Mouse (Mus musculus) thymus, adult 18-20 months (tissue): ENCODE results near the gene Tchp.

Source experiments
- DNase-seq, 2 experiments: peaks; one replicate each; pipeline ENCODE4 v3.0.0; 2022; ENCODE audit warnings: mixed read lengths in 2 of 2

Tchp gene

GRCm38 (mm10) chr5:114707265-114708068 lies at the start of gene Tchp:
Gene Tchp (plus strand): TSS chr5:114707760.
- peak; percentile 84 to 87 for DNase-seq

DNA sequence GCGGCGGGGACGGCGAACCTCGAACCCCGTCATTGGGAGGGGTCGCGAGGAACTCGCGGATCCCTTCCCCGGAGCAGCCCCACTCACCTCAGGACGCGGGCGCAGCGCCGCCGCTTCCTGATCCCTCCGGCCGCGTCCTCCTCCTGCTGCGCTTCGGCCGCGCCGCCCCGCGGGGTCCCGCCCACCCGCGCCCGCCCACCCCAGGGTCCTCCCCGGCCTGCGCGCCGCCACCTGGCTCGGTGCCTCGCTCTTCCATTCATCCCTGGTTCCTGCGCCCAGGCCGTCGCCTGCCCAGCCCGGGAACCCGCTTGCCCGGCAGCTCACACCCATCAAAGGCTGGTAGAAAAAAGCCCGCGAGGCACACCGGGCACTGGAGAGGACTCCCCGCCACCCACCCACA lies 49.3 kb upstream of the Tchp start, which contains the start of gene Trpv4:
Gene Trpv4 (minus strand): TSS at position 167 of the 400 bp plus-strand sequence.
- no peak for DNase-seq

DNA sequence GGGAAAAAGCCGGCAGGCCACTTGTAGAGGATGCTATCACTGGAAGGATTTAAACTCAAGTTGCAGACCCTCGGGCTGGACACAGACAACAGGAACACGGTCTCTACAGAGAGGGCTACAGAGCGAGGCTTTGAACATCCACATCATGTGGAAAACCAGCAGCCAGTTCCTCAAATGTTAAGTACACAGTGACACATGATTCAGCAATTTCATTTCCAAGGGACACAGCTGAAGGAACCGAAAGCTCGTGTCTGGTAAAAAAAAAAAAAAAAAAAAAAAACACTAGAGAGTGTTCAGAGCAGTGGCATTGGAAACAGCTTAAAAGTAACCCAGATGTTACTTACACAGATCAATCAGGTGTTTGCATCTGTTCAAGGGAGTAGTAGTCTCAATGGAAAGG lies 46.5 kb upstream of the Tchp start:
- DNase-seq, result no peak

GRCm38 (mm10) chr5:114664139-114664538 lies 43.4 kb upstream of the Tchp start:
- no peak for DNase-seq

DNA sequence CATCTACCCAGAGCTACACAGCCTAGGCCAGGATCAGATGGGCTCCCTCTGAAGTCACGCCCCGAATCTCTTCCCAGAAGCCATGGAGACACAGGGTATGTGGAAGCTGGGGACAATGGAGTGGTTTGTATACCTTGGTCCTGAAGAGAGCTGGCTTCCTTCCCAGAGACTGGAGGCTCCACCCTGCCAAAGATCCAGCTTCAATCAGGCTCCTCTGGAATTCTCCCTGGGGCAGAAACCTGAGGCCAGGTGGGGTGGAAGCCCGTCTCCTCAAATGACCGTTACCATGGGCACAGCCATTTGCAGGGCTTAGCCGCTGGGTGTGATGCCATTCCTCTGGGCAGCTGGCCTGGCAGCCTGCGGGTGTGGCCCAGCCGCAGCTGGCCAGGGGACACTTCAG lies 42.8 kb upstream of the Tchp start:
- no peak for DNase-seq

DNA sequence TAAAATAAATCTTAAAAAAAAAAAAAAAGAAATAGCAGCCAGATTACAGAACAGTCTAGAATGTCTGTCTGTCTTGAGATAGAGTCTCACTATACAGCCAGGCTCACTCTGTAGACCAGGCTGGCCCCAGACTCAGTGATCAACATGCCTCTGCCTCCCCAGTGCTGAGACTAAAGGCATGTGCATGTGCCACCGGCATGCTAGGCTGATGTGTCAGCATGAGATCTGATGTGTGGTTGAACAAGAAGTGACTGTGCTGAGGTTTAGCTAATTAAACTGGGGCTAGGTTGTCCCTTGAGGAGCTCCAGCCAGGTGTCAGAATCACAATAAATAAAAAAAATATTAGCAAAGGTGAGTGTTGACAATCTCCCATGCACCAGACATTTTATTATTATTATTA lies 40.9 kb upstream of the Tchp start:
- DNase-seq, result no peak

GRCm38 (mm10) chr5:114667228-114667856 lies 40.2 kb upstream of the Tchp start:
- peak; percentile 96 for DNase-seq

DNA sequence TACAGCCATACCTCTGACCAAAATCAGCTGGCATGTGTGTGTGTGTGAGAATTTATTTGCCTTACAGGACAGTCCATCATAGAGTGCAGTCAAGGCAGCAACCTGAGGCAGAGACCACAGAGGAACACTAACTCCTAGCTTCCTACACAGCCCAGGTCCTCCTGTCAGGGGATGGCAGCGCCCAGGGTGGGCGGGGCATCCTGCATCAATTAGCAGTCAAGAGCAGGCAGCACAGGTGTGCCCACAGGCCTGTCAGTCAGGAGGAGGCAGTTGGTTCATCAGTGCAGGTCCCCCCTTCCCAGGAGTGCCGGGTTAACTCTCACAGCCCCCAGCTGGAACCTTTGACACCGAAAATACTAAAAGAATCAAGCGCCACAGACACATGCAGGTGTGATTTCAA lies 38.5 kb upstream of the Tchp start:
- DNase-seq, result no peak

DNA sequence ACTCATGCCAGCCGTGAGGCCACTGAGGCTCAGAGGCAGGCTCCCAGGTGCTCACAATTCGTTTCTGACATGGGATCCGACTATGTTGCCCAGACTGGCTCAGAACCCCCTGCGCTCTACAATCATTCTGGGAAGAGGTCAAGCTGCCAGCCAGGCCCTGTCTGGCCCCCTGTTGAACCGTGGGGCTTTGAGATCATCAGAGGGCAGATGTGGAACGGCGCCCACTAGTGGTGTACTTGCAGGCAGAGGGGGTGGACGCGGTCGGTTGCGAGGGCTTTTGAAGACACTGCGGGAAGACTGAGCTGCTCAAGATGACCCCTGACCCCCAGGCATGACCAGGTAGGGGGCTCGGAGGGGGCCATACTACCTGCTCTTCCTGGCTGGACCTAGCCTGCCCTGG lies 34.4 kb upstream of the Tchp start:
- no peak for DNase-seq

- DNase-seq, result no peak
These were observed 33.0 kb upstream of the Tchp start for GRCm38 (mm10) chr5:114674594-114674993.

- DNase-seq, result no peak
These were observed 27.5 kb upstream of the Tchp start for GRCm38 (mm10) chr5:114679841-114680591.

DNA sequence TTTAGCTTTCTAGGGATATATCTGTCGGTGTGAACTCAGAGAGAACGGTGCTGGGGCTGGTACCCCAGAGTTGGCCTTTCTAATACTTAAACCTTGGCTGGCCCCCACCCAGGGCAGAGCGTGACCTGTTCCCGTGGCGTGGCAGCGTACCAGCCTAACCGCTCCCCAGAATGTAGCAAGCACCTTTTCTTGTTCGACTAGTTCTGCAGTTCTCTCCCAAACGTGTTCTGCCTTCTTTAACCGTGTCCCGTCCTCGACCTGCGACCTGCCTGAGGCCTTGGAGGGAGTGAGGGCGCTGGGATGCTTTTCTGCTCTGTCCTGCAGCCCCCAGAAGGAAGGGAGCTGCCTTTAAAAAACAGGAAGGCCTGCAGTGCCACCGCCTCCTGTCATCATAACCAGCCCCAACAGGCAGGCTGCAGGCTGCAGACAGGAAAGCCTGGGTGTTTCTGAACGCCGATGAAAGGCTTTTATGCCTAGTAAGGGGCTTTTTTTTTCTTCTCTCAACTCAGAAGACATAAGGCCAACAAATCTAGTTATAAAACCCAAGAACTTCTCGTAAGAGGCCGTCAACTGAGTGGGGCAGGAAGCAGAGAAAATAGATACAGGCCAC lies 26.8 kb upstream of the Tchp start:
- DNase-seq, result peak in 1 of 2 experiments; percentile 48

- no peak for DNase-seq
These were observed 25.8 kb upstream of the Tchp start for GRCm38 (mm10) chr5:114681717-114682116.

DNA sequence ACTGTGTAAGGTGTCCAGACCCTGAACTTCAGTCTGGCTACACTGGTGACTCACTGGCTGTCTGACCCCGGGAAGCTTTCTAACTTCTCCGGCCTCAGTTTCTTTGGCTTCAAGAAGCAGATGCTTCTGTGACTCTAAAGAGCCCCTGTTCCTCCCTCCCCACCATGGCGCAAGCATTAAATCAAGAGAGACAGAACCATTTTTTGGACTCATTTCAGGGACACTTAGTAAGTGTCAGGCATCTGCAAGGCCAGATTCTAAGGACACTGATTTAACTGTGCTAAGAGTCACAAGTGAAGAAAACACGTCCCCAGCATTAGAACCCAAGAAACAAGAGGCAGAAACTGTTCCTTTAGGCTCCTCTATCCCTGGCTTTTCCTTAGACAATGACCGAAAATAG lies 21.6 kb upstream of the Tchp start:
- DNase-seq, result no peak

DNA sequence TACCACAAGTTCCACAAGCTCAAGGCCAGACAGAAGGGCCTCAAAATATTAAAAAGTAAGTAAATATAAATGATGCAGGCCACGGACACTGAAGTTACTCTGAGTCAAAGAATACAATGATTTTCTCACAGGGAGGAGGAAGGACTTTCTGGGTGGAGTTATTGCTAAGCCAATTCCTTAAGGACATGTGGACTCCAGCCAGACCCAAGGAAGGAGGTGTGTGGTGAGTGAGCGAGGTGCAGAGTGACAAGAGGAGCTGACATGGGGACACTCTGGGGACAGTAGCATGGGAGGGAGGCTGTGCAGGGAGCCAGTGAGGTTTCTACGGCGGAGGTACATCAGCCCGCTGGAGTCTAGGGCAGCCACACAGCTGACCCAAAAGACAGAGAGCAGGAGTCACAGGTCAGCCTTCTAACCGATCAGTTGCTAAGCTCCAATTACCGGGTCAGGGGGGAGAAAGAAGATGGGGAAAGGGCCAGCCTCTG lies 20.8 kb upstream of the Tchp start:
- no peak for DNase-seq

GRCm38 (mm10) chr5:114687901-114688300 lies 19.7 kb upstream of the Tchp start:
- no peak for DNase-seq

DNA sequence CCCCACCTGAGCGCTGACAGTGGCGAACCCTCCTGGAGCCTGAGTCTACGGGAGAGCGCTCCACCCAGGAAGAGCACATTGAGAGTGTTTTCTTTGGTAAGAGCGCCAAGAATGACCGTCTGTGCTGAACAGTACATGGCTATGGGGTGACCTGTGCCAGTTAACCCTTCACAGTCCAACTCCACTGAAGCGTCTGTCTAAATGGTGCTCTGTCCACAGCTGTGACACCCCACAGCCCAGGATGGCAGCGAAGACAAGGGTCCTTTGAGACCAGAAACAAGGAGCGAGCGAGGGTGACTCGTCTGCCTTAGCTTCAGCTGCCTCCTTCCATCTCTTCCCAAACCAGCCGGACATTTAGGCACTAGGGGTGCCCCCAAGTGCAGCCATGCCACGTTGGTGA lies 18.9 kb upstream of the Tchp start:
- no peak for DNase-seq

DNA sequence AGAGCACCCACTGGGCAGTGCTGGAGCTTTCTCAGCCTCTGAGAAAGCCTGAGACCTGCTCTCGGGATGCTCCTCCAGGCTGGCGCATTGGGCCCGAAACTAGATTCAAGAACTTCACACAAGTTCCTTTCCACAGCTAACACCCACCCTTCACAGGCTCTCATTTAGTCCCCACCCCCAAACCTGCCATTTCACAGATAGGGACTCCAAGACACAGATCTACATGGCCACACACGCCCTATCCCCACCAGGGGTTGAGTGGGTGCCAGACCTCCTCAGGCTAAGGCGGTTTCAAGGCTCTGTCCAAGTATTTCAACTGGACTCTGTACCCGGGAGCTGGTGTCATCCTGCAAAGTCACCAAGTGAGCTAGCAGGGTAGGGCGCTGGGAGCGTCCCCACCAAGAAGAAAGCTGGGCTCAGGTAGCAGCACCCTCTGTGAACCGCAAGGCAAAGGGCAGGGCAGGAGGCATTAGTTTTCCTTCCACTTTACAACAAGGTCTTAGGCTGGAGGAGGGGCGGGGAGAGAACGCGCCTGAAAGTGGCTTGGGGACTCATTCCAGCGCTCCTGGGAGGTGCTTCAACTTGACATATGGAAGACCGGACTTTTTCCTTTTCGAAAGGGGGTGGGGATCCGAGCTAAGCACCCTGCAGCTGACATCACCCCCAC lies 17.7 kb upstream of the Tchp start:
- peak in 1 of 2 experiments; percentile 43 for DNase-seq

GRCm38 (mm10) chr5:114690633-114691567 lies 16.7 kb upstream of the Tchp start, which contains the start of gene Gltp:
Gene Gltp (minus strand): TSS chr5:114690984.
- DNase-seq, result peak; percentile 91

GRCm38 (mm10) chr5:114695775-114696174 lies 11.8 kb upstream of the Tchp start:
- DNase-seq, result no peak

GRCm38 (mm10) chr5:114696939-114697338 lies 10.6 kb upstream of the Tchp start:
- DNase-seq, result no peak
